Mouse (Mus musculus) MEL (cell line): Measurements from ENCODE around the gene Smarcc2. TPM values are rescaled to one million over a fixed set of nuclear protein-coding genes. Genes with fewer than 3 reads are reported as not detected.

Experiments
- DNase-seq: peaks from one replicate; pipeline ENCODE4 v3.0.0; 2011; ENCODE audit warnings: low read depth, low spot score
- H3K27ac ChIP-seq: 2 replicates; pipeline ENCODE4 v1.5.1; 2012; ENCODE audit warnings: low read depth, mild to moderate bottlenecking, control low read depth, low read length, moderate library complexity; ENCODE audit not compliant: control insufficient read depth
- H3K27me3 ChIP-seq, 2 experiments: fragments of 150-350 bp in 1 of 2; sonication (generic) in 1 of 2; 2 replicates each; pipeline ENCODE4 v1.6.1; 2012; ENCODE audit warnings: low read length in 2 of 2, mild to moderate bottlenecking in 2 of 2, improper control_type of control experiment in 1 of 2, moderate library complexity in 1 of 2; ENCODE audit not compliant: insufficient read depth in 2 of 2, control insufficient read depth in 1 of 2
- H3K36me3 ChIP-seq, 2 experiments: 2 replicates each; pipeline ENCODE4 v1.6.1; 2012 to 2014; ENCODE audit warnings: low read length in 2 of 2, improper control_type of control experiment in 1 of 2, inconsistent platforms in 1 of 2, mild to moderate bottlenecking in 1 of 2; ENCODE audit not compliant: insufficient read depth in 2 of 2, control insufficient read depth in 1 of 2
- H3K4me1 ChIP-seq, 2 experiments: fragments of 150-350 bp in 1 of 2; sonication (generic) in 1 of 2; 2 replicates each; pipeline ENCODE4 v1.6.1; 2012; ENCODE audit warnings: low read length in 2 of 2, improper control_type of control experiment in 1 of 2, mild to moderate bottlenecking in 1 of 2; ENCODE audit not compliant: insufficient read depth in 2 of 2, control insufficient read depth in 1 of 2
- H3K4me3 ChIP-seq, 2 experiments: fragments of 150-350 bp in 1 of 2; sonication (generic) in 1 of 2; 2 replicates each; pipeline ENCODE4 v1.5.1; 2012; ENCODE audit warnings: low read depth in 2 of 2, low read length in 2 of 2, mild to moderate bottlenecking in 2 of 2, moderate library complexity in 2 of 2, control low read depth in 1 of 2, improper control_type of control experiment in 1 of 2; ENCODE audit not compliant: control insufficient read depth in 1 of 2, insufficient read depth in 1 of 2
- H3K79me2 ChIP-seq: 2 replicates; pipeline ENCODE4 v1.6.1; 2012; ENCODE audit warnings: mild to moderate bottlenecking, low read length, moderate library complexity; ENCODE audit not compliant: control insufficient read depth, poor library complexity, insufficient read depth
- H3K9ac ChIP-seq: 2 replicates; pipeline ENCODE4 v1.6.1; 2012; ENCODE audit warnings: low read depth, mild to moderate bottlenecking, control low read depth, low read length, moderate library complexity; ENCODE audit not compliant: control insufficient read depth, poor library complexity, severe bottlenecking
- H3K9me3 ChIP-seq: fragments of 150-350 bp; sonication (generic); replicated peaks from 2 replicates; pipeline ENCODE4 v1.6.1; 2012; ENCODE audit warnings: mild to moderate bottlenecking, low read length, improper control_type of control experiment, moderate library complexity; ENCODE audit not compliant: insufficient read depth
- CHD1 ChIP-seq: IDR thresholded peaks from 2 replicates; pipeline ENCODE4 v1.6.1; 2012; ENCODE audit warnings: low read depth, mild to moderate bottlenecking, inconsistent platforms, low read length, improper control_type of control experiment
- CTCF ChIP-seq, 3 experiments: IDR thresholded peaks in 2 of 3; conservative IDR thresholded peaks in 1 of 3; 2 replicates each; pipeline ENCODE4 v1.5.1; 2011 to 2012; ENCODE audit warnings: low read length in 3 of 3, low read depth in 2 of 3, mild to moderate bottlenecking in 2 of 3, improper control_type of control experiment in 1 of 3, inconsistent platforms in 1 of 3, mixed read lengths in 1 of 3, moderate library complexity in 1 of 3; ENCODE audit not compliant: control insufficient read depth in 1 of 3, insufficient read depth in 1 of 3, poor library complexity in 1 of 3, severe bottlenecking in 1 of 3
- EP300 ChIP-seq, 2 experiments: IDR thresholded peaks; 2 replicates each; pipeline ENCODE4 v1.6.1; 2011; ENCODE audit warnings: improper control_type of control experiment in 2 of 2, low read length in 2 of 2, low read depth in 1 of 2, mild to moderate bottlenecking in 1 of 2
- MAFK ChIP-seq: IDR thresholded peaks from 2 replicates; pipeline ENCODE4 v1.6.1; 2011; ENCODE audit warnings: low read depth, mild to moderate bottlenecking, low read length, improper control_type of control experiment, borderline replicate concordance
- MAX ChIP-seq: IDR thresholded peaks from 2 replicates; pipeline ENCODE4 v1.6.1; 2011; ENCODE audit warnings: low read length, improper control_type of control experiment
- MYB ChIP-seq: IDR thresholded peaks from 2 replicates; pipeline ENCODE4 v1.6.1; 2011; ENCODE audit warnings: mild to moderate bottlenecking, low read depth, low read length, improper control_type of control experiment
- MYC ChIP-seq: IDR thresholded peaks from 2 replicates; pipeline ENCODE4 v1.6.1; 2011; ENCODE audit warnings: low read depth, mild to moderate bottlenecking, low read length, improper control_type of control experiment, moderate library complexity
- NRF1 ChIP-seq: IDR thresholded peaks from 2 replicates; pipeline ENCODE4 v1.6.1; 2014; ENCODE audit warnings: low read depth, mild to moderate bottlenecking, inconsistent platforms, low read length, improper control_type of control experiment, moderate library complexity; ENCODE audit not compliant: poor library complexity, insufficient read depth, severe bottlenecking
- POLR2AphosphoS2 ChIP-seq: IDR thresholded peaks from 2 replicates; pipeline ENCODE4 v1.6.1; 2011; ENCODE audit warnings: low read length, improper control_type of control experiment
- POLR2AphosphoS5 ChIP-seq: IDR thresholded peaks from 2 replicates; pipeline ENCODE4 v1.6.1; 2012; ENCODE audit warnings: low read depth, borderline replicate concordance, mild to moderate bottlenecking, inconsistent platforms, low read length, moderate library complexity, mixed read lengths
- RAD21 ChIP-seq: IDR thresholded peaks from 2 replicates; pipeline ENCODE4 v1.6.1; 2011; ENCODE audit warnings: mild to moderate bottlenecking, low read depth, low read length, improper control_type of control experiment
- RCOR1 ChIP-seq: IDR thresholded peaks from 2 replicates; pipeline ENCODE4 v1.6.1; 2012; ENCODE audit warnings: low read depth, mild to moderate bottlenecking, inconsistent platforms, low read length, improper control_type of control experiment
- SIN3A ChIP-seq: IDR thresholded peaks from 2 replicates; pipeline ENCODE4 v1.6.1; 2012; ENCODE audit warnings: low read length, improper control_type of control experiment, inconsistent platforms
- SMC3 ChIP-seq: IDR thresholded peaks from 2 replicates; pipeline ENCODE4 v1.6.1; 2011; ENCODE audit warnings: low read depth, low read length, improper control_type of control experiment
- TBP ChIP-seq: IDR thresholded peaks from 2 replicates; pipeline ENCODE4 v1.8.0; 2011; ENCODE audit warnings: low read depth, low read length, improper control_type of control experiment
- UBTF ChIP-seq: IDR thresholded peaks from 2 replicates; pipeline ENCODE4 v1.6.1; 2012; ENCODE audit warnings: low read depth, mild to moderate bottlenecking, inconsistent platforms, low read length, improper control_type of control experiment, moderate library complexity, borderline replicate concordance; ENCODE audit not compliant: insufficient read depth
- USF1 ChIP-seq: IDR thresholded peaks from 2 replicates; pipeline ENCODE4 v1.6.1; 2014; ENCODE audit warnings: low read depth, mild to moderate bottlenecking, inconsistent platforms, low read length, improper control_type of control experiment, moderate library complexity
- ZC3H11A ChIP-seq: IDR thresholded peaks from 2 replicates; pipeline ENCODE4 v1.6.1; 2012; ENCODE audit warnings: low read depth, mild to moderate bottlenecking, inconsistent platforms, low read length, improper control_type of control experiment
- ZKSCAN1 ChIP-seq: IDR thresholded peaks from 2 replicates; pipeline ENCODE4 v1.6.1; 2012; ENCODE audit warnings: low read depth, mild to moderate bottlenecking, inconsistent platforms, low read length, improper control_type of control experiment, moderate library complexity
- ZMIZ1 ChIP-seq: IDR thresholded peaks from 2 replicates; pipeline ENCODE4 v1.6.1; 2012; ENCODE audit warnings: low read depth, mild to moderate bottlenecking, inconsistent platforms, low read length, improper control_type of control experiment, moderate library complexity
- ZNF384 ChIP-seq: IDR thresholded peaks from 2 replicates; pipeline ENCODE4 v1.6.1; 2012; ENCODE audit warnings: low read depth, mild to moderate bottlenecking, inconsistent platforms, low read length, improper control_type of control experiment
- polyA plus RNA-seq, 2 experiments: library from polyadenylated mRNA; stranded (reverse) in 1 of 2; unstranded in 1 of 2; fragments of >175 nt in 1 of 2; fragments of >200 nt in 1 of 2; gene quantifications; 2 replicates each; pipeline versions ENCODE4 v1.2.1 to v1.2.4; 2012; ENCODE audit warnings: low replicate concordance in 2 of 2, low read depth in 1 of 2; ENCODE audit not compliant: insufficient read length in 2 of 2, insufficient read depth in 1 of 2, missing spikeins in 1 of 2
- total RNA-seq: library from RNA; depleted of rRNA; stranded (reverse); fragments of 300-350 nt; gene quantifications from 2 replicates; pipeline ENCODE4 v1.2.3, GENCODE M21; 2012

Smarcc2 gene
- total and polyA plus RNA-seq, 3 experiments: 24.8 to 226 (median 68.8) TPM

DNA sequence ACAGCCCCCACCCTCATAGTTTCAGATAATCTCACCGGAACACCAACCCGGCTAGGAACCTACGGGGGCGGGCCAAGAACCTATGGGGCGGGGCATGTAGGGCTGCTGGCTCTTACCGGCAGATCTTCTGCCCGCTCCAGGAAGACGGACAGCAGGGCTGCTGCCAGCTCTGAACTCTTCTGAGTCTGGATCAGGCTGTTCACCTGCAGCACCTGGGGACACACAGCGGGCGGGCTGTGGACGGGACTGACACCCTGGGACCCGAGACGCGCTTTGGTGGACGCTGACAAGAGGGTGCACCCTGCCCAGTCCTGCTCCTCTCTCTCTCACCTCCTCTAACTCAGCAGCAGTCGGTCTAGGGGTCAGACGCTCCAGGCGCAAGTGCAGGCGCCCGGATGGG is 57.0 kb downstream of the Smarcc2 start:
- TF ChIP-seq USF1 (no peak), RCOR1 (no peak), ZC3H11A (no peak), POLR2AphosphoS5 (no peak), MYC (no peak), ZKSCAN1 (no peak), SIN3A (no peak), NRF1 (no peak), CHD1 (no peak), CTCF (IDR thresholded peaks at IDR 0.05 in 2 of 3, conservative IDR thresholded peaks at IDR 0.05 in 1 of 3; ENCODE audit: control insufficient read depth in 1 of 3, insufficient read depth in 1 of 3, low read depth in 2 of 3, low read length in 3 of 3, poor library complexity in 1 of 3, severe bottlenecking in 1 of 3) (no peak), TBP (no peak), POLR2AphosphoS2 (no peak), SMC3 (no peak), UBTF (no peak)
- Histone ChIP-seq H3K36me3 (peaks cover 0 to 2% of the 10 kb centered on the region in 2 experiments; a peak in 3 of 4 replicates), H3K4me1 (no peaks in the 10 kb centered on the region), H3K9me3 (no peaks in the 10 kb centered on the region), H3K9ac (no peak overlapping the region), H3K27ac (no peak overlapping the region), H3K27me3 (no peaks in the 10 kb centered on the region), H3K79me2 (no peaks in the 10 kb centered on the region), H3K4me3 (no peak overlapping the region)
- DNase-seq: no peak

DNA sequence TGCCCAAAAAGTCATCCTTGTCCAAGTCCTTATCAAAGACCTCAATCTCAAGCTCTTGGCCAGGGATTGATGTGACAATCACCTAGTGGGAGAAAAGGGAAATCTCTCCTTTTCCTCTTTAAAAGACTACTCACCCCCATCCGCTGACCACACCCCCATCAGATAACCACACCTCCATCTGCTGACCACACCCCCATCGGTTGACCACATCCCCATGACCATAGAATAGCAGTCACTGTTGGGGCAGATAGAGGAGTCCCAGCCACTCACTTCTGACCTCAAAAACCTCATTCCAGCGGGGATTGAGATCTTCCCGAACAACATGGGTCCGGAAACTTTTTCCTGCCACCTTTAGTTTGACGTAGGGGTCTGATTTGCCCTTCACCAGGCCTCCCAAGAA is 57.6 kb downstream of the Smarcc2 start:
- Histone ChIP-seq H3K9ac (no peak overlapping the region), H3K4me3 (no peak overlapping the region), H3K79me2 (no peaks in the 10 kb centered on the region), H3K36me3 (peaks cover 0 to 2% of the 10 kb centered on the region in 2 experiments; a peak in 2 of 4 replicates), H3K9me3 (no peaks in the 10 kb centered on the region), H3K27me3 (no peaks in the 10 kb centered on the region), H3K27ac (no peak overlapping the region), H3K4me1 (no peaks in the 10 kb centered on the region)
- TF ChIP-seq EP300 (IDR thresholded peaks at IDR 0.05; ENCODE audit: low read depth in 1 of 2, low read length in 2 of 2) (no peak), RAD21 (no peak), UBTF (no peak), ZNF384 (no peak), MAFK (no peak), ZMIZ1 (no peak), MYB (no peak), CTCF (IDR thresholded peaks at IDR 0.05 in 2 of 3, conservative IDR thresholded peaks at IDR 0.05 in 1 of 3; ENCODE audit: control insufficient read depth in 1 of 3, insufficient read depth in 1 of 3, low read depth in 2 of 3, low read length in 3 of 3, poor library complexity in 1 of 3, severe bottlenecking in 1 of 3) (no peak), MAX (no peak)
- no peak for DNase-seq
